Mouse (Mus musculus): ENCODE data around the gene Rsph10b. TPM values are rescaled to one million over a fixed set of nuclear protein-coding genes. Genes with fewer than 3 reads are reported as not detected.

Rsph10b gene
- polyA plus RNA-seq, 1 experiment from 2014 or later = 0.73 TPM

DNA sequence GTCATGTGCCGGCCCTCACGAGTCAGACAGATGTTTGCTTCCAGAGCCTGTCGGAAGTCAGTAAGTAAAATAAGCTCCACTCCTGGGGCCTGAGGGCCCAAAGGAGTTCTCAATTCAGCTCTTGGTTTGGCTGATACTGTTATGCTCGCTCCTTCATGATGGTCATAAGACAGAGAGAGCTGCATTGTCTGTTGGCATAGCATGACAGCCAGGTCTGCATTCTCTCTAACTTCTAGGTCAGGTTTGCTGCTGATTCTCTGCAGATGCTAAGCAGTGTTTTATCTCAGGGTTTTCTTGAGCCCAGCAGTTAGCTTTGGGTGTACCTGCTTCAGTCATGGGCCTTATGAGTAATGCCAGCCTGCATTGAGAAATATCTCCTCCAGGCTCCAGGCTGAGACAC, 3.5 kb upstream of the Rsph10b start:
- no peaks in the 10 kb centered on the region for H3K4me1 ChIP-seq (ENCODE audit: control insufficient read depth, insufficient read depth, low read length)
- no peak overlapping the region for H3K9ac ChIP-seq (ENCODE audit: low read length)
- no peak overlapping the region for H3K4me3 ChIP-seq (ENCODE audit: low read depth, low read length)
- ATAC-seq (ENCODE audit: insufficient number of reproducible peaks, low FRiP score, low TSS enrichment, low read depth) = no peak
- 92% methylated on average over 4 of the region's 4 CpGs for WGBS
- H3K27ac ChIP-seq (replicated peaks; ENCODE audit: low read depth, low read length) = no peak overlapping the region
- H3K4me2 ChIP-seq (ENCODE audit: low read depth, severe bottlenecking) = no peak overlapping the region
- peaks cover 22% of the 10 kb centered on the region for H3K36me3 ChIP-seq (ENCODE audit: control insufficient read depth, insufficient read depth, low read length)
- no peaks in the 10 kb centered on the region for H3K27me3 ChIP-seq (ENCODE audit: control insufficient read depth, insufficient read depth, low read length)
- H3K9me3 ChIP-seq (ENCODE audit: control insufficient read depth, low read length) = no peaks in the 10 kb centered on the region
- DNase-seq (ENCODE audit: low spot score) = no peak

DNA sequence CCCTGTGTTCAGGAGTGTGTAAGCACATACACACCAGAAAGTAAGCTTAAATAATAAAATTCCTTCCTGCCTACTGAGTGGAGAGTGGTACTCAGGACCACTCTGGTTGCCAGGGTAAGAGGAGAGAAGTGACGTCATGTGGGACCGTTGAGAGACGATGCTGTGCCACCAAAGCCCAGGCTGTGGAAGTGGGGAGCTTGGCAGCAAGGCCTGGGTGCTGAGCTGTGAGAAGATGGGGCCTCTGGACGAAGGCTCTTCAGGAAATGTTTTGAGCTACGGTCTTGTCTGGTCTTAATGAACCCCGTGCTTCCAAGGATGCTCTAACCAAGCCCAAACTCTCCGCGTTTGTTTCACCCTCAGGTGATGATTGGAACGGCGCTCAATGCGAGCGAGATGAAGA, 2.2 kb upstream of the Rsph10b start:
- Histone ChIP-seq H3K4me3 (ENCODE audit: low read depth, low read length) (no peak overlapping the region), H3K9ac (ENCODE audit: low read length) (no peak overlapping the region), H3K4me2 (ENCODE audit: low read depth, severe bottlenecking) (no peak overlapping the region), H3K9me3 (ENCODE audit: control insufficient read depth, low read length) (no peaks in the 10 kb centered on the region), H3K27ac (replicated peaks; ENCODE audit: low read depth, low read length) (no peak overlapping the region), H3K27me3 (ENCODE audit: control insufficient read depth, insufficient read depth, low read length) (no peaks in the 10 kb centered on the region), H3K4me1 (ENCODE audit: control insufficient read depth, insufficient read depth, low read length) (no peaks in the 10 kb centered on the region), H3K36me3 (ENCODE audit: control insufficient read depth, insufficient read depth, low read length) (peaks cover 16% of the 10 kb centered on the region)
- ATAC-seq (ENCODE audit: insufficient number of reproducible peaks, low FRiP score, low TSS enrichment, low read depth) (no peak), DNase-seq (ENCODE audit: low spot score) (no peak)
- 95% methylated on average over 12 of the region's 12 CpGs for WGBS

DNA sequence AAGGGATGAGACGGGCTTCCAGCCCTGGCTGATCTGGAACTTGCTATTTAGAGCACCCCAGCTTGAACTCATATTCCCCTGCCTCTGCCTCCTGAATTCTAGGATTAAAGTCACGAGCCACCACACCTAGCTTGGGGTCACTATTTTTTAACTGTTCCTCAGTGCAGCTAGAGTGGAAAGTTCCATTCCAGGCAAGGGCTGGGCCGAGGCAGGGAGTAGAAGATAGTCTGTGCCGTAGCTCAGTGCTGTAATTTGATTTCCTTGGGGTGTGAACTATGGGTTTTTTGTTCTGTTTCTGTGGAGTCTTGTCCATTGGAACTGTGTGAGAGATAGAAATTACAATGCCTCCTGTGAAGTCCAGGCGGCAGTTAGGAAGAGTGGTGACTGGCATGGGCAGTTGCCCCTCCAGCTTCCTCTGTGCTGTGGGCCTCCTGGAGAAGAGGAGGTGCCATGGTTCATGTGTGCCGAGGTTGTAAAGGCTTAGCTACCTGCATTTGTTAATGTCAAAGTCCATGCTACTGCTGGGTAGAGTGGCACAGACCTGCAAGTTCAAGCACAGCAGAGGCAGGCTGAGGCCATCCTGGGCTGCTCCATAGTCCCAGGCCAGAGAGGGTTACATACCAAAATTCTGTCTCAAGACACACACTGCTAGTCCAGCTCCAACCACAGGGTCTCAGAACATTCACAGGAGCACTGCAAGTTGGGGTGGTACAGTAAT, 813 bp upstream of the Rsph10b start:
- Histone ChIP-seq H3K9me3 (ENCODE audit: control insufficient read depth, low read length) (no peaks in the 10 kb centered on the region), H3K4me3 (ENCODE audit: low read depth, low read length) (no peak overlapping the region), H3K27ac (replicated peaks; ENCODE audit: low read depth, low read length) (no peak overlapping the region), H3K9ac (ENCODE audit: low read length) (no peak overlapping the region), H3K36me3 (ENCODE audit: control insufficient read depth, insufficient read depth, low read length) (peaks cover 16% of the 10 kb centered on the region), H3K4me2 (ENCODE audit: low read depth, severe bottlenecking) (no peak overlapping the region), H3K4me1 (ENCODE audit: control insufficient read depth, insufficient read depth, low read length) (no peaks in the 10 kb centered on the region), H3K27me3 (ENCODE audit: control insufficient read depth, insufficient read depth, low read length) (no peaks in the 10 kb centered on the region)
- DNase-seq (ENCODE audit: low spot score) (no peak), ATAC-seq (ENCODE audit: insufficient number of reproducible peaks, low FRiP score, low TSS enrichment, low read depth) (no peak)
- 86% methylated on average over 6 of the region's 6 CpGs for WGBS

DNA sequence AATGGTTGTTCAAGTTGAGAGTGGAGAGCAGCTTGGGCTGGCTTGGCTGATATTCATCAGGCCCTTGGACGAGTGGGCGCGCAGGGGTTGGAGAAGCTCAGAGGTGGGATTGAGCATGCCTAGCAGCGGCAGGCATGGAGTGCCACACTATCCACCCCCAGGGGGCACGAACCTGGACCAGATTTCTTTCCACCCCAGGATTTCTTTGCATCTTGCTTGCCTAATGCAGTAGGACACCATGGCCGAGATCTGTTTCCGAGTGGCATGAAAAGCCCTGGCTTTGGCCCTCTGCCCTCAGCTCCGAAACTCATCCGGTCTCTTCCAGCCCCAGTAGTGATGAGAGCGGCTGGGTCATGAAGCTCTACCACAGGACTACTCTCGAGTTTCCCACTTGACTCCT, 579 bp downstream of the Rsph10b start:
- Histone ChIP-seq H3K27me3 (ENCODE audit: control insufficient read depth, insufficient read depth, low read length) (no peaks in the 10 kb centered on the region), H3K9me3 (ENCODE audit: control insufficient read depth, low read length) (no peaks in the 10 kb centered on the region), H3K4me1 (ENCODE audit: control insufficient read depth, insufficient read depth, low read length) (no peaks in the 10 kb centered on the region), H3K4me2 (ENCODE audit: low read depth, severe bottlenecking) (no peak overlapping the region), H3K27ac (replicated peaks; ENCODE audit: low read depth, low read length) (no peak overlapping the region), H3K36me3 (ENCODE audit: control insufficient read depth, insufficient read depth, low read length) (peaks cover 14% of the 10 kb centered on the region), H3K4me3 (ENCODE audit: low read depth, low read length) (no peak overlapping the region), H3K9ac (ENCODE audit: low read length) (no peak overlapping the region)
- DNase-seq (ENCODE audit: low spot score) (no peak), ATAC-seq (ENCODE audit: insufficient number of reproducible peaks, low FRiP score, low TSS enrichment, low read depth) (no peak)
- WGBS = 89% methylated on average over 11 of the region's 11 CpGs

DNA sequence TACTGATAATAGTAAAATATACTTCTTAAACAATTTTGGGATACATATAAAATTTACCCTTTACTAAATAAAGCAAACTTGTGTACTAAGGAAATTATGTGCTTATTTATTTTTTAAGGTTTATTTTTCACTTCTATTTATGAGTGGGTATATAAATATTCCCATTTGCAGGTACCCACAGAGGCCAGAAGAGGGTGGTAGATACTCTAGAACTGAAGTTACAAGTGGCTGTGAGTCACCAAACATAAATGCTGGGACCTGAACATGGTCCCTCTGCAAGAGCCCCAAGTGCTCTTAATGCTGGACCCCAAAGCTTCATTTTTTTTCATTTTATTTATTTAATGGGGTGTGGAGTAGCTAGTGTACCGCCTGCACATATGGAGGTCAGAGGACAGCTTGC, 1.0 kb downstream of the Rsph10b start:
- Histone ChIP-seq H3K4me2 (ENCODE audit: low read depth, severe bottlenecking) (no peak overlapping the region), H3K27ac (replicated peaks; ENCODE audit: low read depth, low read length) (no peak overlapping the region), H3K9ac (ENCODE audit: low read length) (no peak overlapping the region), H3K9me3 (ENCODE audit: control insufficient read depth, low read length) (no peaks in the 10 kb centered on the region), H3K36me3 (ENCODE audit: control insufficient read depth, insufficient read depth, low read length) (peaks cover 12% of the 10 kb centered on the region), H3K4me1 (ENCODE audit: control insufficient read depth, insufficient read depth, low read length) (no peaks in the 10 kb centered on the region), H3K4me3 (ENCODE audit: low read depth, low read length) (no peak overlapping the region), H3K27me3 (ENCODE audit: control insufficient read depth, insufficient read depth, low read length) (no peaks in the 10 kb centered on the region)
- WGBS = 97% methylated on average over 1 of the region's 1 CpGs
- DNase-seq (ENCODE audit: low spot score) = no peak
- no peak for ATAC-seq (ENCODE audit: insufficient number of reproducible peaks, low FRiP score, low TSS enrichment, low read depth)

DNA sequence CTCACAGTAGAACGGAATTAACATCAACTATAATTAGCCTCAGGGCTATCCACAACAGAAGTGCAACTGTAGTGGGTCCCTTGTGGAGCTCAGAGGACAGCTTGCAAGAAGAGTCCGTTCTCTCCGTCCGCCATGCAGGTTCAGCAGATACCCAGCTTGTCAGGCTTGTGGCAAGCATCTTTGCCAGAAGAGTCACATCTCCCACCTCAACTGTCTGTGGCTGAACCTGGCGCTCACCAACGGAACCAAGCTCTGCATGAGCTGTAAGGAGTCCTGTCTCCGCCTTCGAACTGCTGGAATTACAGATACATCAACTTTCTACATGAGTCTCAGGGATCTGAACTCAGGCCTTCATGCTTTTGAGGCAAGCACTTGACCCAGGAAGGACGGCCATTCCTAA, 3.3 kb downstream of the Rsph10b start:
- DNase-seq (ENCODE audit: low spot score) (no peak), ATAC-seq (ENCODE audit: insufficient number of reproducible peaks, low FRiP score, low TSS enrichment, low read depth) (no peak)
- no peaks in the 10 kb centered on the region for H3K9me3 ChIP-seq (ENCODE audit: control insufficient read depth, low read length)
- H3K4me3 ChIP-seq (ENCODE audit: low read depth, low read length) = no peak overlapping the region
- H3K4me2 ChIP-seq (ENCODE audit: low read depth, severe bottlenecking) = no peak overlapping the region
- H3K9ac ChIP-seq (ENCODE audit: low read length) = no peak overlapping the region
- H3K27ac ChIP-seq (replicated peaks; ENCODE audit: low read depth, low read length) = no peak overlapping the region
- H3K4me1 ChIP-seq (ENCODE audit: control insufficient read depth, insufficient read depth, low read length) = no peaks in the 10 kb centered on the region
- 93% methylated on average over 9 of the region's 9 CpGs for WGBS
- H3K27me3 ChIP-seq (ENCODE audit: control insufficient read depth, insufficient read depth, low read length) = no peaks in the 10 kb centered on the region
- no peaks in the 10 kb centered on the region; the same call in 1 of the 2 replicates for H3K36me3 ChIP-seq (ENCODE audit: control insufficient read depth, insufficient read depth, low read length)

DNA sequence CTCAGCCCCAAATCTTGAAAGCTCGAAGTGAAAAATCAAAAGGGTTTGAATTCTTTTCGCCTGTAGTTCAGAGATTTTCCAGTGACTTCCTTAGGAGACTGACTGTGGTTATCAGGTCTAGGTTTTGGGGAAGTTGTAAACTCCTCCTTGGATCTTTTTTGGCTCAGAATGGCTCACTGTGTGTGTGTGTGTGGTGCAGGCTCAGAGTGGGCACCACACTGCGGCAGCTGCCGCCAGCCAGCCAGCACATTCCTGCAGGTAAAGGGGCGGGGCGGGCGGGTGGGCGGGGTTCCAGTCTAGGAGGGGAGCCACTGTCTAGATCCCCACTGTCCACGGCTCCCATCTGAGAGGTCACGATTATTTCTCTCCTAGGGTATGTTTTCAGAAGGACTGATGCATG, 8.8 kb downstream of the Rsph10b start:
- 20% methylated on average over 10 of the region's 10 CpGs for WGBS
- no peaks in the 10 kb centered on the region for H3K9me3 ChIP-seq (ENCODE audit: control insufficient read depth, low read length)
- no peak overlapping the region for H3K27ac ChIP-seq (replicated peaks; ENCODE audit: low read depth, low read length)
- no peak for DNase-seq (ENCODE audit: low spot score)
- H3K36me3 ChIP-seq (ENCODE audit: control insufficient read depth, insufficient read depth, low read length) = no peaks in the 10 kb centered on the region
- no peak overlapping the region for H3K4me3 ChIP-seq (ENCODE audit: low read depth, low read length)
- no peak for ATAC-seq (ENCODE audit: insufficient number of reproducible peaks, low FRiP score, low TSS enrichment, low read depth)
- no peak overlapping the region for H3K4me2 ChIP-seq (ENCODE audit: low read depth, severe bottlenecking)
- no peak overlapping the region for H3K9ac ChIP-seq (ENCODE audit: low read length)
- no peaks in the 10 kb centered on the region for H3K27me3 ChIP-seq (ENCODE audit: control insufficient read depth, insufficient read depth, low read length)
- H3K4me1 ChIP-seq (ENCODE audit: control insufficient read depth, insufficient read depth, low read length) = no peaks in the 10 kb centered on the region

DNA sequence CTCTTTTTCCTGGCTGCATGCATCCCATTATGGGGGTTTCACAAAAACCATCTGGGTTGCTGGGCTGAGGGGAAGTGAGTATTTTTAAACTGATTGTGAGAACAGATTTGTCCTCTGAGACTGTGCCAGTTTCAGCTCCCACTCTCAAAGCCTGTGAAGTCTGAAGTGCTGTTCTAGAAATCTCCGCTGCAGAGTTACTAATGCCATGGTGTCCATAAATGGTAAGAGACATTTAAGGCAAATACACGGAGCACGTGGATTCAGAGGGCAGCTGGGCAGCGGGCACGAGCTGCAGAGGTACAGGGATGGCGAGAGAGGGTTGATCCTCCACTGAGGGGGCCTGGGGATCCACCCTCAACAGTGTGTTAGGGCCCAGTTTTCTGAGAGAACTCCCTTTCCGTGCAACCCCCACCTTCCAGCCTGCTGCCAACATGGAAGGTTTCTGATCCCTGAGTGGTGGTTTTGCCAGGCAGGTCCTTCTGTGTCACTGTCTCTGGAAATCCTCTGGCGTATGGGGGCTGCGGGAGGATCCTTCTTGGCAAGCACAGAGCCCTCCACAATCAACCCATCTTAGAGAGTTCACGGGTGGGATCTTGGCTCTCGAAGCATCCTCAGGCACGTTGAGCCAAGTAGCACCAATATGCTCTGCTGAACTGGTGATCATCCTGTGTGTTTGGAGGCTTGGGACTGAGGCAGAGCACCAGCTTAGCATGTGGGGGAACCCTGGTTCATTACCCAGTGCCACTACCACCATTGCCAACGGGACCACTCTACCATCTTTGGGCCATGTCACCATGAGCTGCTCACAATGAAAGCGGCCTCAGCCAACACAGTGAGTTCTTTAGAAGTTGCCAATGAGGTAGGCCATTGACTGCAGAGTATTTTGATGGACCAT, 10.6 kb downstream of the Rsph10b start:
- H3K9me3 ChIP-seq (ENCODE audit: control insufficient read depth, low read length) = no peaks in the 10 kb centered on the region
- H3K4me1 ChIP-seq (ENCODE audit: control insufficient read depth, insufficient read depth, low read length) = no peaks in the 10 kb centered on the region
- 85% methylated on average over 14 of the region's 14 CpGs for WGBS
- H3K4me2 ChIP-seq (ENCODE audit: low read depth, severe bottlenecking) = no peak overlapping the region
- no peaks in the 10 kb centered on the region for H3K36me3 ChIP-seq (ENCODE audit: control insufficient read depth, insufficient read depth, low read length)
- ATAC-seq (ENCODE audit: insufficient number of reproducible peaks, low FRiP score, low TSS enrichment, low read depth) = no peak
- no peak for DNase-seq (ENCODE audit: low spot score)
- H3K9ac ChIP-seq (ENCODE audit: low read length) = no peak overlapping the region
- no peak overlapping the region for H3K4me3 ChIP-seq (ENCODE audit: low read depth, low read length)
- H3K27ac ChIP-seq (replicated peaks; ENCODE audit: low read depth, low read length) = no peak overlapping the region
- no peaks in the 10 kb centered on the region for H3K27me3 ChIP-seq (ENCODE audit: control insufficient read depth, insufficient read depth, low read length)
